Mouse (Mus musculus) layer of hippocampus, postnatal 14 days (tissue): ENCODE results near the gene Gm42878. TPM values are rescaled to one million over a fixed set of nuclear protein-coding genes. Genes with fewer than 3 reads are reported as not detected.
A peak's percentile ranks its signal among the peaks of the same experiment; 100 is the strongest.

Source experiments
- DNase-seq, 2 experiments: peaks; one replicate each; pipeline ENCODE4 v3.0.0; 2021 to 2022; ENCODE audit warnings: low spot score in 2 of 2, mixed read lengths in 1 of 2
- long read RNA-seq, 2 experiments: library from polyadenylated mRNA; stranded (forward); transcript quantifications; one replicate each; pipeline ENCODE4 v2.0.0; 2021
- total RNA-seq, 2 experiments: library from RNA; stranded (reverse); gene quantifications; 2 replicates each; pipeline ENCODE4 v1.2.3; 2021

Gene Gm42878
- total RNA-seq, result not detected
- long read RNA-seq, experiment 1, result 0 reads
- long read RNA-seq, experiment 2, result 0 reads

DNA sequence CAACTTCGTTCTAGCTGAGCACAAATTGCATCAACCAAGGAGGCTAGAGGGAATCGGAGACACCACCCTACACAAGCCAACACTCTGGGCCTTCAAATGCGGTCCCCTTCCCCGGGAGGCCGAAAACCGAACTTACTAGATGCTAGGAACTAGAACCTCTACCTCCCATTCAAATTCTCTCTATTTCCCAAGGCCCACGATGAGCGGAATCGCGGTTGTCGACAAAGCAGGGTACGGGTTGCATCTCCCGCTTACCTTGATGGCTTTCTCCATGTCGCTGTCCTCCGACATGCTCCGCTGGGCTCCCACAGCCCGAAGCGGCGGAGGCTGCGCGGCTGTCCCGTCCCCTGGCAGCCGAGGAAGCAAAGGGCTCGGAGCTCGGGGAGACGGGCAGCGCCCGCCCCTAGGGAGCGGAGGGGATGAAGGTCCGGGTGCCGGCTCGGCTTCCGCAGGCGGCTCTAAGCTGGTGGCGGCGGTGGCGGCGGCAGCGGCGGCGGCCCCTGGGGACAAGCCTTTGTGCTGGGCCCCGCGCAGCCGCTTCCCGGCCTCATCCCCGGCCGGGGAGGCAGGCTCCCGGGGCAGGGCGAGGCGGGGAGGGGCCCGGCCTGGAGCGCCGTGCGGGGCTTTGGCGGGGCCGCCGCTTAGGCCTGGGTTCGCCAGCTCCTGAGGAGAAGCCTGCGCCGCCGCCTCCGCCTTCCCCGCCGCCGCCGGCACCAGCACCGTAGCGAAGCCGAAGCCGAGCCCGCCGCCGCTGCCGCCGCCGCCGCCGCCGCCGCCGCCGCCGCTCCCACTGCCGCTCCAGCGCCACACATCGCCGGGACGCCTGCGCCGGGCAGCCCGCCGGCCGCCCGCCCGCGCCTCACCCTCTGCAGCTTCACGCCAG, at the start of gene Gm42878, which contains the start of gene Adam1a:
Gm42878 (minus strand) TSS at position 573 of the 883 bp plus-strand sequence.
Adam1a (minus strand) TSS at position 573 of the 883 bp plus-strand sequence.
- peak; percentile 15 to 29 for DNase-seq

DNA sequence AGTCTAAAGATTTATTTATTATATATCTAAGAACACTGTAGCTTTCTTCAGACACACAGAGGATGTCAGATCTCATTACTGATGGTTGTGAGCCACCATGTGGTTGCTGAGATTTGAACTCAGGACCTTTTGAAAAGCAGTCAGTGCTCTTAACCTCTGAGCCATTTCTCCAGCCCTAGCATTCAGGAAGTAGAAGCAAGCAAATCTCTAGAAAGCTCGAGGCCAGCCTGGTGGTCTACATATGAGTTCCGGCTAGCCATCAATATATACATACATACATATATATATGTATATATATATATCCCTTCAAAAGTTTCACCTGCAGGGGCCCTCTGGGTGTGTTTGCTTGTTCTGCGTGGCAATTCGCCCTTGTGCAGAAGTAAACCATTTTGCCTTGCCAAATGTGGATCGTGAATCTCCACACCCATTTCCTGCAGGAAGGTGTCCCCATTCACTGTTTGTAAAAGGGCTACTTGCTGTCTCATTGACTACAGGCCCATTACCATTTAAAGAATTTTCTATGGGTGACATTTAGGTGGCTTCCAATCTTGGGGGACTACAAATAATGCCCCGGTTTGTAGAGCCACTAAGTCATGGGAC, 49.5 kb upstream of the Gm42878 start:
- no peak for DNase-seq

DNA sequence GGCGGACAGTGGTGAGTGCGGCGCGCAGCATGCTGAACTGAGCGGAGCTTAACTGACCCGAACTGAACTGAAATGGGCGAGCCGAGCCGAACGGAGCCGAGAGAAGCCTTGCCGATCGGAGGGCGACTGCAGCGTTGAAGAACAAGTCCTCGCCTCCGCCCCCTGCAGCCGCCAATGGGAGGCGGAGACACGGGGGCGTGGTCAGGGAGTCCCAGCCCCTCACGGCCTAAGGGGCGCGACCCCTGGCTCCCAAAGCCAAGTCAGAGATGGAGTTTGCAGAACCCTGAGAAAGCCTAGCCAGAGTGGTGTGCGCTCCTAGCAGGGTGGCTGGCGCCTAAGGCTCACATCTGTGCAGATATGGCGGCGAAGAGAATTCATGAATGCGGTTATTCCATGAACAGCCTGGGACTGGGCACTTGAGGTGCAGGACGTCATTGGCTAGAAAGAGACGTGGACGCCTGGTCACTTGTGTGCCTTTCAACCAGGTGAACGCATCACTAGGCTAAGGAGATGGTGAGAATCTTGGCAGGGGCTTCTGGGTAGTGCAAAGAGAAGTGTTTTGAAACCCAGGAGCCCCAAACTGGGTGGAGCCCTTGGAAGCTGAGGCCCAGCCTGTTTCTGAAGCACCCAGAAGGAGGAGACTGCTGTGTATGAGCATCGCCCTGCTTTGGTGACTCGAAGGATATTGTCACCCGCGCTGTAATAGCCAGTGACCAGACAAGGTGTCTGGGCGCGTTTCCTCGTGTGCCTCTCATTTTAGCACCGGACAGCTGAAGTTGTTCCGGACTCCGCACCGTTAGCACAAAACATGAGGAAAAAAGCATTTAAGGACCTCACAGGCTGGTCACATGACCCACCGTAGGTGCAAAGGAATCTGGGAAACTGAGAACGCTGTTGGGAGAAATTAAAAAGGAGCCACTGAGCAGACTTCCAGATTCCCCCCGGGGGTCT, 48.4 kb upstream of the Gm42878 start, which contains the start of gene Aldh2:
Aldh2 (minus strand) TSS at position 374 of the 951 bp plus-strand sequence.
- peak; percentile 63 to 76 for DNase-seq

DNA sequence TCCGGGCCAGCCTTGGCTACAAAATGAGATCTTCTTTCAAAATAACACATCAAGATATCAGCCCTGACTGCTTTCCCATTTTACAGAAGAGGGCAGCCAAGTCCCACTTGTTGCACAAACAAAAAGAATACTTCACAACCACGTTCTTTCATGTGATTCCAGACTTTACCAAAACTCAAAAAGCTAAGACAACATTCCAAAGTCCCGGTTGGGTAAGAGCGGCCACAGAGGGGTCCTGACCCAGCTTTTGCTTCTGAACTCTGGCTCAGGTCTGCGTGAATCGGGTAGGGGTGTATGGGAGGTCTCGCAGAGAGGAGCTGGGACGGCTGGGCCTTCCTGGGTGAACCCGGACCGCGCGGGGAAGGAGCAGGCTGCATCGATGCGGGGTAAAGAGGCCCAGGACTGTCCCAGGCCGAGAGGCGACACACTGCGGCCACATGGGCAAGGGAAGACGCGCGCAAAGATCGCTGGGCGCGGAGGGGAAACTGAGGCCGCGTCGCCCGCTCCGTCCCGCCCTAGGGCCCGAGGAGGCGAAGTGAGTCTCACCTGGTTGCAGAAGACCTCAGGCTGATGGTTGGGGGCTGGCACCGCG, 47.6 kb upstream of the Gm42878 start:
- peak in 1 of 2 experiments; percentile 21 for DNase-seq

DNA sequence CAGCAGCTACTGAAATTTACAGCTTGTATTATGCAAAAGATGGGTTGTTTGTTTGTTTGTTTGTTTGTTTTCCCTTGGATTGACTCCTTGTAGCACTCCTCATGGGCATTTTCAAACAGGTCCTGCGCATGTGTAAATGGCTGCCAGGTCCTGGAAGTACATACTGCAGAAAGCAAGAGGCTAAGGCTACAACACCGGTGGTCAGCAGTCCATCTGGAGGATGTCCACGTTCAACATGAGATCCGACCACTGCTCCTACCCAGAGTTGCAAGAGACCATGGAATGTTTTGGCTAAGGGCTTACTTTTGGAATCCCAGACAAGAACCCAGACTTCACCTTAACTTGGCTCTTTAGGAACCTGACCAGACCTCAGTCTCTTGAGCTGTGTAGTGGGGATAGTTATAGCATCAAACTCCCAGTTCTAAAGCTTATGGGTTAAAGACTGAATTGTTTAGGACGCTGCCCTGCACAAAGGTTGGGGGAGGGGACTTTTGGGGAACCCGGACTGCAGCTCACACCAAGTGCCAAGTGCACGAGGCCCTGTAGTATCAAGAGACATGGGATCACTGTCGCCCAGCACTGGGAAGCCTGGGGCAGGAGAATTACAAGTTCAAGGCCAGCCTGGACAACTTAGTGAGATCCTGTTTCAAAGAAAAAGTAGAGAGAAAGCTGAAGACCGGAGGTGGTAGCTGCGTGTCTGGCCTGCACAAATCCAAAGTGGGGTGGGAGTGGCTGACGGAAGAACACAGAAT, 47.0 kb upstream of the Gm42878 start:
- no peak for DNase-seq

DNA sequence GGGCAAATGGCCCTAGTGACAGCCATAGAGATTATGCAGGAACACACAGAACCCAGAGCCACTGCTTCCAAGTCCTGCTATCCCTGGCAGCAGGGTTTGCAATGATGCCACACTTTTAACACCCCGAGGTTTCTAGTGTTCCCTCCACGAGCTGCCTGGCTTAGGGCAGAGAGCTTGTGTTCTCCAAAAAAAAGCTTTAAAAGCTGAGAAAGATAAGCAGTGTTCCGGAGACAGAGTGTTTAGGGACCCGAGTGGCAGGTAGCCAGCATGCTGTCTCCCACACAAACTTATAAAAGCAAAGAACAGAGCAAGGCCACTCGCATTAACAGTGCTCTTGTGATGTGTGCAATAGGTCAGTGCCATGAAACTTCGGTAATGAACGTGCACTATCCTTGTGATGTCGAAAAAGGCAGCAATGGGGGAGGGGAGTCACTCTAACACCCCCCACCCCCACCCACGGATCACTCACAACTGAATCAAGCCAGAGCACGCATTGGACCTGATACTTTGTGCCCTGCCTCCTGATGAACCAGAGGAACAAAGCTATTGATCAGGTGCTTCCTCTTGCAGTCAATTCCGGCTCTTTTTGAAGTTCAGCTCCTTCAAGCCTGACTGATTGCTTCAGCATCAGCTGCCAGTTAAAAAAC, 46.3 kb upstream of the Gm42878 start:
- no peak for DNase-seq

DNA sequence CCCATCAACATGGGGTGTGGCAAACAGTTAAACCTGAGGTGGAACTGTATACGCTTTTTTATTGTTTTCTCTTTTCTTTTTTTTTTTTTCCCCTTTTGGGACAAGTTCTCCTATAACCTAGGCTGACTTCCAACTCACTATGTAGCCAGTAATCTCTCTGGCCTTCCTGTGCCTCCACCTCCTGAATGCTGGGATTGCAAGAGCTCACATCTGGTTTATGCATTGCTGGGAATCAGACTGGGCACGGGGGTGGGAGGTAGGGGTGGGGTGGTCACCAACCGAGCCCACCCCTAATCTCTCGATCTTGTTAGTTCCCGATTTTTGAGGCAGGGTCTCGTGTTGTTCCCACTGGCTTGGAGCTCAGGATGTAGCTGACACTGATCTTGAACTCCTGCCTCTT, 44.6 kb upstream of the Gm42878 start:
- no peak for DNase-seq

DNA sequence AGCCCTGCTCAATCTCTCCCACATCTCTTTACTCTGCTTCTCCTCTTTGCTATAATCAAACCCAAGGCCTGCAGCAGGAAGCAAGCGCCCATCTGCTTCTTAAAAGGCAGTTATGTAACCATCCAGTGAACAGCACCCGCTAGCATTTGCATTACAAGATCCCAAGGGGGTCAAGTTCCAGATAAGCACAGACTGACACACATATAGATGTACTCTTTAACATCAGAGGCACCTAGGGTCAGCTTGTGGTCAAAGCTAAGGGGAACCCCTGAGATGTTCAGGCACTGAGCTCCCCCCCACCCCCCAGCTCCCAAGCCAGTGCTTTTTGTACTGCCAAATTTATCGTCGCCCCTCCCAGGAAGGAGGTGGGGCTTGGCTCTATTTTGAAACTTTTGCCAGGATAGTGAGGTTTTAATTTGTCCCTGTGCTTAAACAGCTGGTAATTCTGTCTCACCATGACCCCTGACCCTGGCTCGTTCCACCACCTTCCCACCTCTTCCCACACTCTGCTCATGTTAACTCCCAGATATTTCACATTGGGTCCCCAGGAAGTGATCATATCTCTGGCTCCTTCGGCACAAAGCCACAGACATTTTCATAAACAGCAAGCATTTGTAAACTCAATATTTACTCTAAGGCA, 41.2 kb upstream of the Gm42878 start:
- peak; percentile 40 to 57 for DNase-seq

DNA sequence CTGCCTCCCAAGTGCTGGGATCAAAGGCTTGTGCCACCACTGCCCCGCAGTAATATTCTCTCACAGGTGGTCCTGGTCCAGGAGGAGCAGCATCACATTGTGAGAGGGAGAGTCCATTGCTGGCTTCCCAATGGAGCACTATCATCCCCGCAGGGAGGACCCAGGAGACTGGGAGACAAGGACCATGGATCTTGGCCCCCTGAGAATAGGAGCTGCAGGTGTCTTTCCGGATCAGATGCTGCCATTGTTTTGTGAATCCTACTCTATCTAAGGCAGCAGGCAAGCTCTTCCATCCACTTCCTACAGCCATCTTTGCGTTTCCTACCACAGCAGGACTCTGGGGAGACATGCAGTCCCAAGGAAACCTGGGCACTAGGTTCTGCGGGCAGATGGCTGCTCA, 40.4 kb upstream of the Gm42878 start:
- DNase-seq, result no peak

DNA sequence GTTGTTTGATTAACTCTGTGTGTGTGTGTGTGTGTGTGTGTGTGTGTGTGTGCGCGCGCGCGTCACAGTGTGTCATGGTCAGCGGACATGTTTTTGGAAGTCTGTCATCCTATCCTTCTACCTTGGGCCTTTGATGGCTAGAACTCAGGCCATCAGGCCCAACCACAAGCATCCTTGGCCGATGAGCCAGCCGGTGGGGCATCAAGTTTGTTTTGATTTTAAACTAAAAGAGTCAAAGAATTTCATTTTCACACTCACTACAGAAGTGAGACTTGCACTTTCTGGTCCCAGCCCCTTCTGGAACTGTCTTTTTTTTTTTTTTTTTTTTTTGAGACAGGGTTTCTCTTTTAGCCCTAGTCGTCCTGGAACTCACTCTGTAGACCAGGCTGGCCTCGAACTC, 39.7 kb upstream of the Gm42878 start:
- DNase-seq, result no peak

DNA sequence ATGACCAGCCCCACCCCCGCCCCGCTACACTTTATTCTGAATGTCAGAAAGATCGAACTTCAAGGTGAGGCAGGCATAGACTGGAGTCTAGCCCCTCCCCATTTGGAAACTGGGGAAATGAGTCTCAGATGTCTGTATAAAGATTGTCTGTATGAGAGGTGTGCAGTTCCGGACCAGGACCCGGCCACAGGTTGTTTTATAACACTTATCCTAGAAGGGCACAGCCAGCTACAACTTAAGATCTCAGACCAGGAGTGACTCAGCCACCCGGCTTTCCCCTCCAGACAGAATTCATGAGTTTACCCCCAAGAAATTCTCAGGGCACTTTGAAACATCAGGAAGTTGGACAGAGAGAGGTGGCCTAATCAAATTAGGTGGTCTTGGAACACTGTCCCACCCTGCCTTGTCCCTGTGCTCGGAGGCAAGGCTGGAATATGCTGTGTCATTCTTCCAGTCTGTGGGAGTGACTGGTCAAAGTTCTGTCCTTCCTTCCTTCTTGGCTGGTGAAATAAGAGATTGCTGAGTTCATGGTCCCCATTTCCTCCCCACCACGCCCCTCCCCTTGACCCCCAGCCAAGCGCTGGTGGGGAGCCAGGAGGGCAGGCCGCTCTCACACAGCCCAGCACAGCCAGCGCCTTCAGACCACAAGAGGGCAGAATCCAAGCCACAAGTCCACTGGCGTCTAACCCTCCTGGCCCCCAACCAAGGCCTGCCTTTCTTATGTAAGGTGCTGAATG, 38.7 kb upstream of the Gm42878 start:
- peak; percentile 62 to 76 for DNase-seq

DNA sequence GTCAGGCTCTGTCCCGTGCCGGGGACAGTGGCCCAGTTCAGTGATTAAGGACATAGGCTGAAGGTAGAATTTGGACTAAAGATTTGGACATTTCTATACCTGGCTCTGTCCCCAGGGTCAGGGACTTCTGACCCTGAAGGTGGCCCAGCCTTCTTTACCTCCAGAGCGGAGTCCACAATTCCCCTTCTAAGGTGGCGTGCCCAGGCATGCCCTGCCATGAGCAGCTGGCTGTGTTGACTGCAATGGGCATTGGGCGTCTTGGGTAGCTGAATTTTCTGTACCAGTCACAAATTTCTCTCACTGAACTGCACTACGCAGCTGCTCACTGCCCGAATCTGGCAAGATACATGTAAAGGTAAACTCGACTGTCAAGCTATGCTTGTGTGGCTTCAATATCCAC, 36.7 kb upstream of the Gm42878 start:
- DNase-seq, result no peak

DNA sequence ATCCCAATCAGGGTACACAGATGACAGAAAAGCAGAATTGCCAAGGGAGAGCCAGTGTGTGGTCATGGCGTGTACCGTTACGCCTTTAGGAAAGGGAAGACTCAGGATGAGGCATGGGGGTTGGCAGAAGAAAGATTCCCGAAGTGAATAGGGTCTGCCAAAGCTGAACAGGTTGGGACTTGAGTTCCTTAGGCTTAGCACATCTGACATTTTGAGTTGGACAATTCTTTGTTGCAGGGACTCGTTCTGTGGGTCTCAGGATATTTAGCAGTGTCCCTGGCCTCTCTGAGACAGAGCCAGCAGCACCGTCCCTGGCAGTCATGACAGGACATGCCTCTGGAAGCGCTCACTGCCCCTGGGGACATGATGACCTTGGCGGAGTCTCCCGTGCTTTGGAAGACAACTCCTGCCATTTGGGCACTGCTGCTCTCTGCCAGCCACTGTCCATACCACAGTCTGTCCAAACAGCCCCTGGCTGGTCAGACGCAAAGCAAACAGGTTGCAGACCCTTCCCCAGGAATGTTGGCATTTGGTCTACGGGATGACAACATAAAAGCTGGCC, 31.7 kb upstream of the Gm42878 start:
- no peak for DNase-seq

DNA sequence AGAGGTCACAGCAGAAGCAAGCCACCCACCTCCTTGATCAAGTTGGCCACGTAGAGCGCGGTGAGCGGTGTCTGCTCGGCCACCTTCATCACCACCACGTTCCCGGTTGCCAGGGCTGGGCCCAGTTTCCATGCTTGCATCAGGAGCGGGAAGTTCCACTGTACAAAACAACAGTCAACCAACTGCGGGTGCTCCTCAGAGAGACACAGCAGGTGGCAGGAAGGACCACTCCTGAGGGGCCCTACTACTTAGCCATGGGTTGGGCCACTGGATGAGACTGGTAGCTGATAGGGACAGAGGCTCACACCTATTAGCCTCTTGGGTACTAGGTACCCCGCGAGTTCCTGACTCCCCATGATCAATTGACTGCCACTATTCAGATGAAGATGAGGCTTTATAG, 30.6 kb upstream of the Gm42878 start:
- no peak for DNase-seq

DNA sequence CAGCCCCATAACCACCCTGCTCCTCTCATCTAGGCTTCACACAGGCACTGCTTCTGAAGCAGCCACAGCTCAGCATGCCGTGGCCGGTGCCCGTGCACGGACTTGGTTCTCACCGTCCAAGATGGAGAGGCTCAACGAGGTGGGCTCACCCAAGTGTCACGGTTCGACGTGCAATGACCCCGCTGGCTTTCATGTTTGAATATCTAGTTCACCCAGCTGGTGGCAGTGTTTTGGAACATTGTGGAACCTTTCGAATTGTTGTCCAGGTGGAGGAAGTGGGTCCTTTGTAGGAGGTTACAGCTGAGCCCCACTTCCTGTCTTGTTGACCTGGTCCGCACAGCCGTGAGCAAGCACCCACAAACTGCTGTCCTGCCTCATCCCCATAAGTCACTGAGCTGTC, 28.9 kb upstream of the Gm42878 start:
- no peak for DNase-seq

DNA sequence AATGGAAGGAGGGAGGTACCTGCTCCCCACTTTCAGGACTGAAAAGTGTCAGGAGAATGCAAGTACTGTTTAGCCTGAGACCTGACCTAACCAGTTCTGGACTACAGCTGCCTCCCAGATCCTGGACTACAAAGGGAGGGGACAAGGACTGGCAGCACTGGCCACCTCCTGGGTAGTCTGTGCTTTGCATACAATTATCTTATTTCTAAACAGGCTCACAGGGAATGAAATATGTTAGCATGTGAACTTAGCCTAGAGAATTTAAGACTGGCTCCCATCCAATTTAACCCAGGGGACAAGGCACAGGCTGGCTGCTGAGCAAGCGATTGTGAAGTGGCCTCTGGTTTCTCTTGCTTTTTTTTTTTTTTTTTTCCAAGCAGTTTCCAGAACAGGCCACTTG, 25.5 kb upstream of the Gm42878 start:
- DNase-seq, result no peak

DNA sequence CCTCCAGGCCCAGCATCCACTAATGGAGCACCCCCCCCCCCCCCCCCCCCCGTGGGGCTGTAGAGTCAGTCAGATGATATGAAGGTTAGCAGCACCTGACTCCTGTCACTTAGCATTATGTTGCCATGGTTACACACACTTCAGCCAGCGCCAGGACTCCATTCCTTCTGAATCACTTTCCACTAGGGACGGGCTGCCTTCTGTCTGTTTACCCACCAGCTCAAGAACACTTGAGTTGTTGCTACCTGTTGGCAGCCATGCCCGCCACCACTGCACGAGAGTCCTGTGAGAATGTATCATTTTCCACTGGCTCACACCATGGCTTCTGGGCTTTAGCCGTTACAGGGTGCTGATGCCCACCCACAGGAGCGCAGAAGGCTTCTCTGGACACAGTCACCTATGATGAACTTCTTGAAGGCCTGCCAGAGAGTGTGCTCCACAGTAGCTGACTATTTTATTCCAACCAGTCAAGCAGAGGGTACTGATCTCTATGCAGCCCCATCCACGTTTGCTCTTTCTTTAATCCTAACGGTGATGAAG, 24.7 kb upstream of the Gm42878 start:
- DNase-seq, result no peak
